In genomic region chr13:48130724-48131123, GRCm38 (mm10) we compare ENCODE assay signal across 8 mouse cellular contexts.
DNase-seq lines count a peak whose midpoint lies in the region; ATAC-seq and TF ChIP-seq lines count a peak whose summit lies in the region.

No protein-coding gene starts in this region.

- H3K27ac ChIP-seq in embryonic facial prominence, embryonic 12.5 days: 0 out of 2 replicates have a peak overlapping the region, but pooled peaks have one; percentile 30
- no peak overlapping the region for H3K27ac ChIP-seq in heart, adult 2 months
- peak overlapping the region; percentile 76 for H3K27ac ChIP-seq in midbrain, embryonic 13.5 days
- H3K27ac ChIP-seq in stomach, embryonic 16.5 days (ENCODE audit: low read length): no peak overlapping the region

- no peaks in the 10 kb centered on the region for H3K27me3 ChIP-seq in embryonic facial prominence, embryonic 12.5 days
- no peaks in the 10 kb centered on the region for H3K27me3 ChIP-seq in heart, adult 2 months (ENCODE audit: control insufficient read depth, insufficient read depth, low read length)
- H3K27me3 ChIP-seq in midbrain, embryonic 13.5 days: no peaks in the 10 kb centered on the region
- H3K27me3 ChIP-seq in stomach, embryonic 16.5 days (ENCODE audit: control insufficient read depth, insufficient read depth, low read length): no peaks in the 10 kb centered on the region

- TF ChIP-seq EP300 in heart, adult 2 months (IDR thresholded peaks at IDR 0.05; ENCODE audit: insufficient read depth, low read depth, low read length): no peak

- peak; percentile 60; the same call in 1 of the 2 replicates for ATAC-seq in embryonic facial prominence, embryonic 12.5 days (ENCODE audit: insufficient number of reproducible peaks, insufficient read depth, low FRiP score, low TSS enrichment)
- ATAC-seq in midbrain, embryonic 13.5 days: peak; percentile 91
- ATAC-seq in stomach, embryonic 16.5 days (ENCODE audit: insufficient read depth, low FRiP score): peak; percentile 76; the same call in 1 of the 2 replicates
- ATAC-seq in erythroid progenitor cell, adult 5-6 weeks (replicated peaks; ENCODE audit: low FRiP score, poor library complexity, severe bottlenecking): no peak

- peak overlapping the region; percentile 22 for H3K4me3 ChIP-seq in embryonic facial prominence, embryonic 12.5 days
- peak overlapping the region; percentile 8; the same call in 1 of the 2 replicates for H3K4me3 ChIP-seq in heart, adult 2 months
- H3K4me3 ChIP-seq in midbrain, embryonic 13.5 days (replicated peaks): peak overlapping the region; percentile 16
- peak overlapping the region; percentile 33 for H3K4me3 ChIP-seq in stomach, embryonic 16.5 days (replicated peaks; ENCODE audit: low read length)

- peak; percentile 69 to 79 for DNase-seq in adrenal gland, postnatal 36 days
- DNase-seq in heart, adult 2 months: peak; percentile 64 to 69
- DNase-seq in kidney, adult 18-20 months: peak; percentile 84
- DNase-seq in left cerebral cortex, postnatal 4 days: peak; percentile 88

- no peaks in the 10 kb centered on the region for H3K36me3 ChIP-seq in embryonic facial prominence, embryonic 12.5 days
- no peaks in the 10 kb centered on the region for H3K36me3 ChIP-seq in heart, adult 2 months (ENCODE audit: control insufficient read depth, insufficient read depth, low read length)
- no peaks in the 10 kb centered on the region for H3K36me3 ChIP-seq in midbrain, embryonic 13.5 days
- no peaks in the 10 kb centered on the region for H3K36me3 ChIP-seq in stomach, embryonic 16.5 days (ENCODE audit: control insufficient read depth, insufficient read depth, low read length)

- H3K4me2 ChIP-seq in embryonic facial prominence, embryonic 12.5 days (replicated peaks): peak overlapping the region; percentile 50
- H3K4me2 ChIP-seq in midbrain, embryonic 13.5 days (replicated peaks): peak overlapping the region; percentile 43
- H3K4me2 ChIP-seq in stomach, embryonic 16.5 days (ENCODE audit: low read depth, low read length): peak overlapping the region; percentile 58

- TF ChIP-seq POLR2A in heart, adult 2 months (IDR thresholded peaks at IDR 0.05; ENCODE audit: insufficient read depth, low read depth, low read length): no peak

- peaks cover 9% of the 10 kb centered on the region for H3K4me1 ChIP-seq in embryonic facial prominence, embryonic 12.5 days
- no peaks in the 10 kb centered on the region for H3K4me1 ChIP-seq in heart, adult 2 months (ENCODE audit: control insufficient read depth, insufficient read depth, low read length)
- H3K4me1 ChIP-seq in midbrain, embryonic 13.5 days (replicated peaks): peaks cover 36% of the 10 kb centered on the region
- H3K4me1 ChIP-seq in stomach, embryonic 16.5 days (ENCODE audit: control insufficient read depth, insufficient read depth, low read length): 0 out of 2 replicates have a peak, but pooled peaks cover 4% of the 10 kb centered on the region

- intact Hi-C loops in heart, adult 2 months (cut with DNase I): no loop called here
- intact Hi-C loops in left cerebral cortex, postnatal 4 days (cut with DNase I): no loop called here

- H3K9ac ChIP-seq in embryonic facial prominence, embryonic 12.5 days: no peak overlapping the region; the same call in 1 of the 2 replicates
- H3K9ac ChIP-seq in heart, adult 2 months (ENCODE audit: low read depth, low read length): 0 out of 2 replicates have a peak overlapping the region, but pooled peaks have one; percentile 9
- H3K9ac ChIP-seq in midbrain, embryonic 13.5 days (replicated peaks): no peak overlapping the region
- peak overlapping the region; percentile 49 for H3K9ac ChIP-seq in stomach, embryonic 16.5 days (ENCODE audit: low read length)

- WGBS in embryonic facial prominence, embryonic 12.5 days: under 1% methylated on average over 17 of the region's 17 CpGs
- 4% methylated on average over 17 of the region's 17 CpGs for WGBS in heart, adult 2 months
- under 1% methylated on average over 17 of the region's 17 CpGs for WGBS in midbrain, embryonic 13.5 days
- WGBS in stomach, embryonic 16.5 days: 2% methylated on average over 17 of the region's 17 CpGs

- TF ChIP-seq CTCF in heart, adult 2 months (IDR thresholded peaks at IDR 0.05): no peak

- no peaks in the 10 kb centered on the region for H3K79me2 ChIP-seq in heart, adult 2 months (replicated peaks; ENCODE audit: control insufficient read depth, insufficient read depth, low read length)

- H3K9me3 ChIP-seq in embryonic facial prominence, embryonic 12.5 days: no peaks in the 10 kb centered on the region
- H3K9me3 ChIP-seq in midbrain, embryonic 13.5 days: no peaks in the 10 kb centered on the region
- H3K9me3 ChIP-seq in stomach, embryonic 16.5 days (replicated peaks; ENCODE audit: control insufficient read depth, low read length): no peaks in the 10 kb centered on the region

Comparison
In these comparisons a context has a peak if more than half of its experiments do, and no peak if none do; other contexts are left out.
1. H3K27ac ChIP-seq: peak in embryonic facial prominence, embryonic 12.5 days (single experiment) and midbrain, embryonic 13.5 days (single experiment); none in heart, adult 2 months (single experiment) and stomach, embryonic 16.5 days (single experiment).
2. H3K9ac ChIP-seq: peak in heart, adult 2 months (single experiment) and stomach, embryonic 16.5 days (single experiment); none in embryonic facial prominence, embryonic 12.5 days (single experiment) and midbrain, embryonic 13.5 days (single experiment).
3. Peak in every context shown above with its lines, with median percentiles within 50 percentile points of each other: DNase-seq, H3K4me2 ChIP-seq and H3K4me3 ChIP-seq.